Mouse (Mus musculus): Measurements from ENCODE around the gene Inf2. TPM values are rescaled to one million over a fixed set of nuclear protein-coding genes. Genes with fewer than 3 reads are reported as not detected.

The Inf2 gene
- total RNA-seq, 1 experiment from 2014 or later, result 5.6 TPM

Other genes with a start within 250 kb of the Inf2 start
- gene A530016L24Rik, start 99.3 kb upstream of the Inf2 start, total RNA-seq (2017), result not detected in 3 replicates
- gene Tmem179, start 72.0 kb upstream of the Inf2 start, total RNA-seq (2017), result not detected in 3 replicates
- 81.5 to 125 TPM (median 102 TPM) in 3 replicates for gene Adssl1, start 31.3 kb downstream of the Inf2 start, total RNA-seq (2017)
- gene Siva1, start 55.9 kb downstream of the Inf2 start, total RNA-seq (2017), result 73.4 to 154 TPM (median 84.8 TPM) in 3 replicates
- gene Akt1, start 86.1 kb downstream of the Inf2 start, total RNA-seq (2017), result 151 to 190 TPM (median 176 TPM) in 3 replicates
- gene Zbtb42, start 90.0 kb downstream of the Inf2 start, total RNA-seq (2017), result 4.3 to 8.3 TPM (median 5.6 TPM) in 3 replicates
- 0.29 to 0.43 TPM in 2 of 3 replicates, not detected in the other for gene Cep170b, start 131.7 kb downstream of the Inf2 start, total RNA-seq (2017)
- gene Pld4, start 171.9 kb downstream of the Inf2 start, total RNA-seq (2017), result 311 to 369 TPM (median 334 TPM) in 3 replicates
- 0.67 to 1.2 TPM in 2 of 3 replicates, not detected in the other for gene Ahnak2, start 213.9 kb downstream of the Inf2 start, total RNA-seq (2017)
- gene Clba1, start 220.2 kb downstream of the Inf2 start, total RNA-seq (2017), result 0.96 TPM in 1 of 3 replicates, not detected in the others
- 15.5 to 32.2 TPM (median 18.8 TPM) in 3 replicates for gene Cdca4, start 240.6 kb downstream of the Inf2 start, total RNA-seq (2017)